Mouse (Mus musculus) CH12.LX (cell line): ENCODE data around the gene Wwc2. TPM values are rescaled to one million over a fixed set of nuclear protein-coding genes. Genes with fewer than 3 reads are reported as not detected.

Experiments
- DNase-seq: peaks from one replicate; pipeline ENCODE4 v3.0.0-alpha.2; 2013; ENCODE audit errors: extremely low read depth
- H3K27ac ChIP-seq: 2 replicates; pipeline ENCODE4 v1.5.1; 2012; ENCODE audit warnings: low read depth, mild to moderate bottlenecking, control low read depth, moderate library complexity; ENCODE audit not compliant: insufficient read depth
- H3K27me3 ChIP-seq: replicated peaks from 2 replicates; pipeline ENCODE3; 2012; ENCODE audit warnings: inconsistent platforms
- H3K36me3 ChIP-seq, 2 experiments: replicated peaks in 1 of 2; 2 replicates each; pipeline versions ENCODE3 to v1.6.1; 2012; ENCODE audit warnings: inconsistent platforms in 1 of 2, low read length in 1 of 2, mild to moderate bottlenecking in 1 of 2, mixed read lengths in 1 of 2, moderate library complexity in 1 of 2; ENCODE audit not compliant: control insufficient read depth in 1 of 2, insufficient read depth in 1 of 2
- H3K4me1 ChIP-seq, 2 experiments: 2 replicates each; pipeline ENCODE4 v1.6.1; 2012; ENCODE audit warnings: inconsistent platforms in 1 of 2, moderate library complexity in 1 of 2; ENCODE audit not compliant: insufficient read depth in 2 of 2, control insufficient read depth in 1 of 2
- H3K4me2 ChIP-seq: 2 replicates; pipeline ENCODE4 v1.6.1; 2012; ENCODE audit warnings: low read depth, mild to moderate bottlenecking, control low read depth; ENCODE audit not compliant: poor library complexity, insufficient read depth, severe bottlenecking
- H3K4me3 ChIP-seq, 3 experiments: fragments of 150-350 bp in 1 of 3; sonication (generic) in 1 of 3; replicated peaks in 1 of 3; 2 replicates each; pipeline versions ENCODE3 to v1.5.1; 2011 to 2012; ENCODE audit warnings: low read depth in 2 of 3, low read length in 2 of 3, mild to moderate bottlenecking in 2 of 3, moderate library complexity in 2 of 3, control low read depth in 1 of 3, improper control_type of control experiment in 1 of 3, inconsistent platforms in 1 of 3, mixed read lengths in 1 of 3; ENCODE audit not compliant: poor library complexity in 1 of 3
- H3K79me2 ChIP-seq: replicated peaks from 2 replicates; pipeline ENCODE4 v1.6.1; 2012; ENCODE audit warnings: mild to moderate bottlenecking, moderate library complexity; ENCODE audit not compliant: control insufficient read depth, poor library complexity, insufficient read depth, severe bottlenecking; ENCODE audit errors: extremely low read depth
- H3K9ac ChIP-seq: 2 replicates; pipeline ENCODE4 v1.6.1; 2012; ENCODE audit warnings: low read depth, mild to moderate bottlenecking, control low read depth, moderate library complexity; ENCODE audit not compliant: insufficient read depth
- H3K9me3 ChIP-seq: replicated peaks from 2 replicates; pipeline ENCODE3; 2012; ENCODE audit warnings: low read length, inconsistent platforms, mixed read lengths
- CHD1 ChIP-seq: IDR thresholded peaks from 2 replicates; pipeline ENCODE4 v1.6.1; 2012; ENCODE audit warnings: low read depth, low read length, improper control_type of control experiment, inconsistent platforms
- CHD2 ChIP-seq: IDR thresholded peaks from 2 replicates; pipeline ENCODE4 v1.6.1; 2011; ENCODE audit warnings: low read length, improper control_type of control experiment
- CTCF ChIP-seq, 2 experiments: IDR thresholded peaks in 1 of 2; conservative IDR thresholded peaks in 1 of 2; 2 replicates each; pipeline ENCODE4 v1.5.1; 2011 to 2012; ENCODE audit warnings: low read depth in 2 of 2, low read length in 2 of 2, improper control_type of control experiment in 1 of 2, inconsistent platforms in 1 of 2, mild to moderate bottlenecking in 1 of 2, moderate library complexity in 1 of 2
- E2F4 ChIP-seq: IDR thresholded peaks from 2 replicates; pipeline ENCODE4 v1.6.1; 2011; ENCODE audit warnings: low read depth, low read length, improper control_type of control experiment; ENCODE audit not compliant: insufficient replicate concordance
- ELF1 ChIP-seq: IDR thresholded peaks from 2 replicates; pipeline ENCODE4 v1.6.1; 2014; ENCODE audit warnings: low read depth, mild to moderate bottlenecking, inconsistent platforms, low read length, improper control_type of control experiment
- GABPA ChIP-seq: IDR thresholded peaks from 2 replicates; pipeline ENCODE4 v1.6.1; 2012; ENCODE audit warnings: low read depth, low read length, improper control_type of control experiment, inconsistent platforms; ENCODE audit not compliant: insufficient replicate concordance
- HCFC1 ChIP-seq: IDR thresholded peaks from 2 replicates; pipeline ENCODE4 v1.6.1; 2012; ENCODE audit warnings: low read depth, mild to moderate bottlenecking, inconsistent platforms, low read length, improper control_type of control experiment
- IRF4 ChIP-seq: IDR thresholded peaks from 2 replicates; pipeline ENCODE4 v1.6.1; 2014; ENCODE audit warnings: low read depth, mild to moderate bottlenecking, inconsistent platforms, low read length, improper control_type of control experiment
- JUN ChIP-seq: IDR thresholded peaks from 2 replicates; pipeline ENCODE4 v1.6.1; 2011; ENCODE audit warnings: low read depth, mild to moderate bottlenecking, low read length, improper control_type of control experiment, moderate library complexity; ENCODE audit not compliant: insufficient read depth
- MAX ChIP-seq: IDR thresholded peaks from 2 replicates; pipeline ENCODE4 v1.6.1; 2011; ENCODE audit warnings: low read length, improper control_type of control experiment
- MXI1 ChIP-seq: IDR thresholded peaks from 2 replicates; pipeline ENCODE4 v1.6.1; 2011; ENCODE audit warnings: mild to moderate bottlenecking, low read depth, low read length, improper control_type of control experiment
- MYC ChIP-seq: IDR thresholded peaks from 2 replicates; pipeline ENCODE4 v1.6.1; 2011; ENCODE audit warnings: low read depth, mild to moderate bottlenecking, improper control_type of control experiment, low read length
- NELFE ChIP-seq: IDR thresholded peaks from 2 replicates; pipeline ENCODE4 v1.6.1; 2011; ENCODE audit warnings: low read depth, low read length, improper control_type of control experiment
- NRF1 ChIP-seq: IDR thresholded peaks from 2 replicates; pipeline ENCODE4 v1.6.1; 2014; ENCODE audit warnings: low read depth, mild to moderate bottlenecking, inconsistent platforms, low read length, improper control_type of control experiment, moderate library complexity
- PAX5 ChIP-seq: IDR thresholded peaks from 2 replicates; pipeline ENCODE4 v1.6.1; 2012; ENCODE audit warnings: low read length, inconsistent platforms, mixed read lengths
- POLR2A ChIP-seq: IDR thresholded peaks from 2 replicates; pipeline ENCODE4 v1.6.1; 2011; ENCODE audit warnings: low read depth, mild to moderate bottlenecking, improper control_type of control experiment, low read length
- RAD21 ChIP-seq: IDR thresholded peaks from 2 replicates; pipeline ENCODE4 v1.6.1; 2011; ENCODE audit warnings: low read depth, mild to moderate bottlenecking, low read length, improper control_type of control experiment, moderate library complexity
- RCOR1 ChIP-seq: conservative IDR thresholded peaks from 2 replicates; pipeline ENCODE4 v1.6.1; 2012; ENCODE audit warnings: low read depth, mild to moderate bottlenecking, inconsistent platforms, low read length, improper control_type of control experiment
- SMC3 ChIP-seq: IDR thresholded peaks from 2 replicates; pipeline ENCODE4 v1.6.1; 2011; ENCODE audit warnings: low read depth, low read length, improper control_type of control experiment
- TBP ChIP-seq: conservative IDR thresholded peaks from 2 replicates; pipeline ENCODE4 v1.6.1; 2011; ENCODE audit warnings: low read depth, low read length, improper control_type of control experiment
- TCF12 ChIP-seq: IDR thresholded peaks from 2 replicates; pipeline ENCODE4 v1.6.1; 2014; ENCODE audit warnings: low read depth, mild to moderate bottlenecking, inconsistent platforms, low read length, improper control_type of control experiment
- USF1 ChIP-seq: IDR thresholded peaks from 2 replicates; pipeline ENCODE4 v1.6.1; 2014; ENCODE audit warnings: low read depth, mild to moderate bottlenecking, inconsistent platforms, low read length, improper control_type of control experiment
- USF2 ChIP-seq: conservative IDR thresholded peaks from 2 replicates; pipeline ENCODE4 v1.6.1; 2011; ENCODE audit warnings: low read depth, low read length, improper control_type of control experiment
- ZC3H11A ChIP-seq: IDR thresholded peaks from 2 replicates; pipeline ENCODE4 v1.6.1; 2012; ENCODE audit warnings: low read depth, mild to moderate bottlenecking, inconsistent platforms, low read length, improper control_type of control experiment
- ZKSCAN1 ChIP-seq: IDR thresholded peaks from 2 replicates; pipeline ENCODE4 v1.6.1; 2012; ENCODE audit warnings: low read depth, inconsistent platforms, low read length, improper control_type of control experiment, borderline replicate concordance
- ZNF384 ChIP-seq: IDR thresholded peaks from 2 replicates; pipeline ENCODE4 v1.6.1; 2012; ENCODE audit warnings: low read depth, low read length, improper control_type of control experiment, inconsistent platforms
- dilution Hi-C: fragments of 300-500 bp; cut with MboI; formaldehyde crosslinking; loops from 2 replicates; pipeline ENCODE4 v1.14.3; 2020; ENCODE audit warnings: low sequenced_read_pairs; ENCODE audit not compliant: extremely low pct_unique_long_range_greater_than_20kb, extremely low pct_ligation_motif_present
- in situ Hi-C: fragments of 300-500 bp; cut with MboI; formaldehyde crosslinking; loops from 3 replicates; pipeline ENCODE4 v1.14.3; 2019; ENCODE audit warnings: low sequenced_read_pairs, low pct_ligation_motif_present, low pct_unique_long_range_greater_than_20kb, mixed read lengths
- polyA plus RNA-seq: library from polyadenylated mRNA; unstranded; fragments of >175 nt; gene quantifications from 2 replicates; pipeline ENCODE4 v1.2.1, GENCODE M21; 2012; ENCODE audit warnings: low read depth; ENCODE audit not compliant: insufficient read length
- total RNA-seq, 2 experiments: library from RNA; depleted of rRNA; stranded (reverse); fragments of 300-350 nt in 1 of 2; fragments of >200 nt in 1 of 2; gene quantifications; 2 replicates each; pipeline ENCODE4 v1.2.3; 2012 to 2014

Wwc2 gene
- total and polyA plus RNA-seq, 3 experiments: 0.04 to 1.1 (median 0.32) TPM

- no peaks in the 10 kb centered on the region for H3K4me1 ChIP-seq
- no peak for DNase-seq
- H3K4me3 ChIP-seq: no peak overlapping the region
- dilution Hi-C loops (no loop called here), in situ Hi-C loops (no loop called here)
- no peak overlapping the region for H3K27ac ChIP-seq
- H3K36me3 ChIP-seq: no peaks in the 10 kb centered on the region
- H3K4me2 ChIP-seq: no peak overlapping the region
- TF ChIP-seq USF1 (no peak), NELFE (no peak), MXI1 (no peak), PAX5 (no peak), GABPA (no peak), CTCF (conservative IDR thresholded peaks at IDR 0.05 in 1 of 2, IDR thresholded peaks at IDR 0.05 in 1 of 2; ENCODE audit: low read depth in 2 of 2, low read length in 2 of 2) (no peak), CHD1 (no peak), CHD2 (no peak), RAD21 (no peak), HCFC1 (no peak), JUN (no peak), IRF4 (no peak), POLR2A (no peak)
- no peaks in the 10 kb centered on the region for H3K79me2 ChIP-seq
- no peak overlapping the region for H3K9ac ChIP-seq
- H3K9me3 ChIP-seq: no peaks in the 10 kb centered on the region
- H3K27me3 ChIP-seq: no peaks in the 10 kb centered on the region
These were observed 158.1 kb downstream of the Wwc2 start for GRCm38 (mm10) chr8:47832616-47833015.

GRCm38 (mm10) chr8:47826911-47827310 is 163.8 kb downstream of the Wwc2 start:
- dilution Hi-C loops (no loop called here), in situ Hi-C loops (no loop called here)
- no peaks in the 10 kb centered on the region for H3K4me1 ChIP-seq
- TF ChIP-seq NELFE: no peak
- no peak for TF ChIP-seq SMC3
- no peak for TF ChIP-seq ELF1
- TF ChIP-seq MYC: no peak
- no peak for TF ChIP-seq MXI1
- no peak for TF ChIP-seq GABPA
- no peak for TF ChIP-seq E2F4
- no peak for TF ChIP-seq NRF1
- no peak for TF ChIP-seq ZC3H11A
- no peak for TF ChIP-seq USF2
- TF ChIP-seq TBP: no peak
- no peak for TF ChIP-seq MAX
- TF ChIP-seq HCFC1: no peak
- TF ChIP-seq TCF12: no peak
- TF ChIP-seq ZNF384: no peak
- TF ChIP-seq ZKSCAN1: no peak
- TF ChIP-seq RCOR1: no peak
- no peak for TF ChIP-seq JUN
- H3K36me3 ChIP-seq: no peaks in the 10 kb centered on the region
- no peak overlapping the region for H3K4me3 ChIP-seq
- DNase-seq: no peak
- H3K27me3 ChIP-seq: no peaks in the 10 kb centered on the region
- no peaks in the 10 kb centered on the region for H3K79me2 ChIP-seq
- no peak overlapping the region for H3K27ac ChIP-seq
- no peak overlapping the region for H3K9ac ChIP-seq
- H3K9me3 ChIP-seq: no peaks in the 10 kb centered on the region
- no peak overlapping the region for H3K4me2 ChIP-seq
